Mouse (Mus musculus) liver, embryonic 13.5 days (tissue): ENCODE measurements around the gene Slc35f1. TPM values are rescaled to one million over a fixed set of nuclear protein-coding genes. Genes with fewer than 3 reads are reported as not detected.

Experiments
- ATAC-seq: fragments of 200-750 bp; cut with Nextera tagmentation; 2 replicates; pipeline ENCODE4 v1.8.0; 2017; ENCODE audit warnings: low read depth, mild to moderate bottlenecking, moderate number of reproducible peaks, moderate library complexity
- DNase-seq: peaks from one replicate; pipeline ENCODE4 v3.0.0; 2022
- H3K27ac ChIP-seq: fragments of 300-500 bp; sonication (generic); 2 replicates; pipeline ENCODE4 v1.5.1; 2015; ENCODE audit warnings: moderate library complexity, mild to moderate bottlenecking, inconsistent platforms
- H3K27me3 ChIP-seq: fragments of 300-500 bp; sonication (generic); 2 replicates; pipeline ENCODE4 v1.6.1; 2015; ENCODE audit warnings: mild to moderate bottlenecking, inconsistent platforms
- H3K36me3 ChIP-seq: fragments of 300-500 bp; sonication (generic); 2 replicates; pipeline ENCODE4 v1.6.1; 2015; ENCODE audit warnings: mild to moderate bottlenecking, inconsistent platforms
- H3K4me1 ChIP-seq: fragments of 300-500 bp; sonication (generic); replicated peaks from 2 replicates; pipeline ENCODE4 v1.6.1; 2015; ENCODE audit warnings: inconsistent platforms
- H3K4me2 ChIP-seq: fragments of 300-500 bp; sonication (generic); 2 replicates; pipeline ENCODE4 v1.6.1; 2015; ENCODE audit warnings: inconsistent platforms, mild to moderate bottlenecking, moderate library complexity
- H3K4me3 ChIP-seq: fragments of 300-500 bp; sonication (generic); replicated peaks from 2 replicates; pipeline ENCODE4 v1.5.1; 2015; ENCODE audit warnings: mild to moderate bottlenecking, inconsistent platforms
- H3K9ac ChIP-seq: fragments of 300-500 bp; sonication (generic); 2 replicates; pipeline ENCODE4 v1.6.1; 2015; ENCODE audit warnings: mild to moderate bottlenecking, inconsistent platforms
- H3K9me3 ChIP-seq: fragments of 300-500 bp; sonication (generic); replicated peaks from 2 replicates; pipeline ENCODE4 v1.6.1; 2016; ENCODE audit warnings: inconsistent platforms
- WGBS: fragments of 180-500 bp; shearing (Covaris S2); methylation state at CpG from one replicate; pipeline ENCODE4 v1.1.7; 2015; ENCODE audit not compliant: insufficient replicate concordance; 5-methylcytosine and 5-hydroxymethylcytosine counted together
- polyA plus RNA-seq: library from polyadenylated mRNA; unstranded; fragments of >200 nt; fragmentation: Nextera tagmentation; extraction: Ambion mirVana; gene quantifications from 2 replicates; pipeline ENCODE4 v1.2.1, GENCODE M21; 2015

The Slc35f1 gene
- polyA plus RNA-seq, 1 experiment from 2014 or later = 0.07 TPM

DNA sequence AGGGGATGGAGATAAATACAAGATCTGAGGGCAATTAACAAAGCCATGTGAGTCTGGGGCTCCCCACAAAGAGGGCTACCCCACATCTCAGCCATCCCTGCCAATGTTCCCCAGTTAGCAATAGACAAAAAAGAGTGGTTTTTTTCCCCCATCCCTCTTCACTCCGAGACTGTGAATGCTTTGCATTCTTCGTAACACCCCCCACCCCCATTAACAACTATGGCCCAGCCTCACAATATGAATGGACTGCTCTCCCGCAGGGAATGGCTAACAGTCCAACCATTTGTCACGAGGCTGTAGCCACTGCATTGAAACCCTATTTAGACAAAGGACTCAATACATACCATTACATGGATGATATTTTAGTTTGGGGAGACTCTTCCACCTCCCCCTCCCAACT is 338.1 kb downstream of the Slc35f1 start:
- 60% methylated on average over 4 of the region's 4 CpGs for WGBS
- no peak overlapping the region for H3K9ac ChIP-seq

DNA sequence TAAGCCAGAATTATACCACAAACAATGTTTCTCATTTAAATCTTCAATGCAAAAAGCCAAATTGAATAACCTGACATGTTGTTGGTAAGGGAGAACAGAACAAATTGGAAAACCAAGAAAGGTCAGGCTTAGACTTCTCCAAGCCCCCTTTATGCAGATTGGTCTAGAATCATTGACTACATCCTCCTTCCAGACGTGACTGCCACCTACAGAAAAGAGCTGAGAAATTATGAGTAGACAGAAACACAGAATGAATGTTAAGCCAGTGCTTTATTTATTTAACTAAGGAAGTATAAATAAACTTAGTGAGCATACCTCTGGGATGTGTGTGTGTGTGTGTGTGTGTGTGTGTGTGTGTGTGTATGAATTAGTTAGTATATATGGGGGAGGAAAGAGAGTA is 344.9 kb downstream of the Slc35f1 start:
- no peak overlapping the region for H3K4me3 ChIP-seq
- H3K36me3 ChIP-seq = no peaks in the 10 kb centered on the region
- H3K4me2 ChIP-seq = no peak overlapping the region
- H3K4me1 ChIP-seq = no peaks in the 10 kb centered on the region
- WGBS = 27% methylated on average over 1 of the region's 1 CpGs
- ATAC-seq = no peak
- H3K9ac ChIP-seq = no peak overlapping the region
- no peak for DNase-seq
- H3K27ac ChIP-seq = no peak overlapping the region
- H3K9me3 ChIP-seq = no peaks in the 10 kb centered on the region
- H3K27me3 ChIP-seq = no peaks in the 10 kb centered on the region

More for the DNA sequence above, 338.1 kb downstream of the Slc35f1 start:
- ATAC-seq = no peak
- Histone ChIP-seq H3K4me2 (no peak overlapping the region), H3K4me1 (no peaks in the 10 kb centered on the region), H3K27me3 (no peaks in the 10 kb centered on the region), H3K27ac (no peak overlapping the region), H3K4me3 (no peak overlapping the region), H3K9me3 (no peaks in the 10 kb centered on the region), H3K36me3 (no peaks in the 10 kb centered on the region)
- no peak for DNase-seq

GRCm38 (mm10) chr10:53045931-53046330 is 355.6 kb downstream of the Slc35f1 start:
- no peak for DNase-seq
- Histone ChIP-seq H3K4me2 (no peak overlapping the region), H3K9me3 (no peaks in the 10 kb centered on the region), H3K4me3 (no peak overlapping the region), H3K27me3 (no peaks in the 10 kb centered on the region), H3K27ac (no peak overlapping the region), H3K9ac (no peak overlapping the region), H3K4me1 (no peaks in the 10 kb centered on the region), H3K36me3 (no peaks in the 10 kb centered on the region)
- no peak for ATAC-seq

- no peak overlapping the region for H3K27ac ChIP-seq
- no peaks in the 10 kb centered on the region for H3K9me3 ChIP-seq
- H3K4me3 ChIP-seq = no peak overlapping the region
- no peak for ATAC-seq
- no peaks in the 10 kb centered on the region for H3K27me3 ChIP-seq
- no peaks in the 10 kb centered on the region for H3K4me1 ChIP-seq
- no peak overlapping the region for H3K9ac ChIP-seq
- no peak overlapping the region for H3K4me2 ChIP-seq
- H3K36me3 ChIP-seq = no peaks in the 10 kb centered on the region
- no peak for DNase-seq
These were observed 362.2 kb downstream of the Slc35f1 start for GRCm38 (mm10) chr10:53052521-53052920.

DNA sequence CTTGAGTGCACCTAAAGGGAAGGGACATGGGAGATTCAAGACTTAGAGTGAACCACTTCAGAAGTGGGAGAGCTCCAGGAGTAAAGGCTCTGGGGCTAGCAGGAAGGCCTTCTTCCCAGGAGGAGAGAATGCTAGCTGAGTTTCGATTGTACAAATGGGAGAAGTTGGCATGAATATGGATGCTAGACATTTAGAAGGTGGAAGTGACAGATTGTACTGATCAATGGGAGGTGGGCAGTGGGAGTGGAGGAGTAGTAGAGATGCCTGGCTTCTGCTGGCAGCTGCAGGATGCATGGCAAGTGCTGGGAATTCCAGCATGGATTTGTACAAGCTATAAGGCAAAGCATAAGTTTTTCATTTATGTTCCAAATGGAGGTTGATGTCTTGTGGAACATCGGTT is 370.4 kb downstream of the Slc35f1 start:
- DNase-seq (no peak), ATAC-seq (no peak)
- H3K9ac ChIP-seq = no peak overlapping the region
- no peak overlapping the region for H3K4me3 ChIP-seq
- no peak overlapping the region for H3K4me2 ChIP-seq
- H3K27ac ChIP-seq = no peak overlapping the region
- no peaks in the 10 kb centered on the region for H3K36me3 ChIP-seq
- no peaks in the 10 kb centered on the region for H3K4me1 ChIP-seq
- WGBS = 60% methylated on average over 2 of the region's 2 CpGs
- no peaks in the 10 kb centered on the region for H3K27me3 ChIP-seq
- no peaks in the 10 kb centered on the region for H3K9me3 ChIP-seq

DNA sequence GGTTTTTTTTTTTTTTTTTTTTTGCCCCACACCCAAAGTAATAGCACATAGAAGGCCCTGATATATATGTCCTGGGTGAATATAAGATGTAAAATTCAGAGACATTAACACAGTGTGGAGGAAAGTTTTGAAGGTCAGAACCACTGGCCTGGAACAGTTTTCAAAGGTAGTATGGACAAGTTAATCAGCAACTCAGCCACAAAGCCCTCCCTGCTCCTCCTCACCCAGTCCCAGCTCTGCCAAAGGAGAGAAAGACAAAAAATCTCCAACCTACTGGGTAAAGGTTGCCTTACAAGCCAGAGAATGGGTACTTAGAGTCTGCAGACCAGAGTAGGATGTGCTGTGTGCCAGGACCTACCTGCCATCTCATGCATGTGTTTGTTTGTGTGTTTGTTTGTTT is 372.4 kb downstream of the Slc35f1 start:
- Histone ChIP-seq H3K9ac (no peak overlapping the region), H3K27ac (no peak overlapping the region), H3K36me3 (no peaks in the 10 kb centered on the region), H3K27me3 (no peaks in the 10 kb centered on the region), H3K4me1 (no peaks in the 10 kb centered on the region), H3K4me2 (no peak overlapping the region), H3K9me3 (no peaks in the 10 kb centered on the region), H3K4me3 (no peak overlapping the region)
- no peak for DNase-seq
- no peak for ATAC-seq

GRCm38 (mm10) chr10:53087811-53088210 is 397.5 kb downstream of the Slc35f1 start:
- 40% methylated on average over 1 of the region's 1 CpGs for WGBS
- Histone ChIP-seq H3K4me2 (no peak overlapping the region), H3K27ac (no peak overlapping the region), H3K9me3 (no peaks in the 10 kb centered on the region), H3K4me3 (no peak overlapping the region), H3K4me1 (no peaks in the 10 kb centered on the region), H3K9ac (no peak overlapping the region), H3K36me3 (no peaks in the 10 kb centered on the region), H3K27me3 (no peaks in the 10 kb centered on the region)
- no peak for ATAC-seq
- no peak for DNase-seq

- Histone ChIP-seq H3K27ac (no peak overlapping the region), H3K9me3 (no peaks in the 10 kb centered on the region), H3K9ac (no peak overlapping the region), H3K4me2 (no peak overlapping the region), H3K36me3 (no peaks in the 10 kb centered on the region), H3K27me3 (no peaks in the 10 kb centered on the region), H3K4me1 (no peaks in the 10 kb centered on the region), H3K4me3 (no peak overlapping the region)
- no peak for DNase-seq
- WGBS = 45% methylated on average over 4 of the region's 4 CpGs
- no peak for ATAC-seq
These were observed 401.2 kb downstream of the Slc35f1 start for GRCm38 (mm10) chr10:53091525-53091924.

GRCm38 (mm10) chr10:53096446-53096845 is 406.1 kb downstream of the Slc35f1 start:
- no peak overlapping the region for H3K4me2 ChIP-seq
- no peak overlapping the region for H3K4me3 ChIP-seq
- no peaks in the 10 kb centered on the region for H3K27me3 ChIP-seq
- H3K9me3 ChIP-seq = no peaks in the 10 kb centered on the region
- H3K27ac ChIP-seq = no peak overlapping the region
- no peaks in the 10 kb centered on the region for H3K4me1 ChIP-seq
- ATAC-seq (no peak), DNase-seq (no peak)
- 55% methylated on average over 3 of the region's 3 CpGs for WGBS
- H3K36me3 ChIP-seq = no peaks in the 10 kb centered on the region
- H3K9ac ChIP-seq = no peak overlapping the region

GRCm38 (mm10) chr10:53100881-53101280 is 410.5 kb downstream of the Slc35f1 start:
- Histone ChIP-seq H3K27ac (no peak overlapping the region), H3K27me3 (no peaks in the 10 kb centered on the region), H3K4me2 (no peak overlapping the region), H3K4me1 (no peaks in the 10 kb centered on the region), H3K9me3 (no peaks in the 10 kb centered on the region), H3K36me3 (no peaks in the 10 kb centered on the region), H3K4me3 (no peak overlapping the region), H3K9ac (no peak overlapping the region)
- ATAC-seq (no peak), DNase-seq (no peak)
- WGBS = 46% methylated on average over 3 of the region's 3 CpGs

- no peaks in the 10 kb centered on the region for H3K4me1 ChIP-seq
- no peak overlapping the region for H3K4me2 ChIP-seq
- H3K4me3 ChIP-seq = no peak overlapping the region
- DNase-seq (no peak), ATAC-seq (no peak)
- no peaks in the 10 kb centered on the region for H3K36me3 ChIP-seq
- no peak overlapping the region for H3K9ac ChIP-seq
- WGBS = 64% methylated on average over 2 of the region's 2 CpGs
- H3K27me3 ChIP-seq = no peaks in the 10 kb centered on the region
- H3K9me3 ChIP-seq = no peaks in the 10 kb centered on the region
- H3K27ac ChIP-seq = no peak overlapping the region
These were observed 411.1 kb downstream of the Slc35f1 start for GRCm38 (mm10) chr10:53101412-53101811.

- Histone ChIP-seq H3K9ac (no peak overlapping the region), H3K36me3 (no peaks in the 10 kb centered on the region), H3K27me3 (no peaks in the 10 kb centered on the region), H3K4me3 (no peak overlapping the region), H3K27ac (no peak overlapping the region), H3K4me1 (no peaks in the 10 kb centered on the region), H3K4me2 (no peak overlapping the region), H3K9me3 (no peaks in the 10 kb centered on the region)
- whole genome bisulfite sequencing = 59% methylated on average over 2 of the region's 2 CpGs
- ATAC-seq = no peak
- DNase-seq = no peak
These were observed 412.1 kb downstream of the Slc35f1 start for GRCm38 (mm10) chr10:53102423-53102822.

GRCm38 (mm10) chr10:53115028-53115427 is 424.7 kb downstream of the Slc35f1 start:
- Histone ChIP-seq H3K4me1 (no peaks in the 10 kb centered on the region), H3K4me2 (no peak overlapping the region), H3K36me3 (no peaks in the 10 kb centered on the region), H3K27ac (no peak overlapping the region), H3K27me3 (no peaks in the 10 kb centered on the region), H3K9me3 (no peaks in the 10 kb centered on the region), H3K4me3 (no peak overlapping the region), H3K9ac (no peak overlapping the region)
- 16% methylated on average over 3 of the region's 3 CpGs for WGBS
- ATAC-seq (no peak), DNase-seq (peak; percentile 12)
